Mouse (Mus musculus) lung, adult 2 months (tissue): ENCODE measurements around the gene Glb1. TPM values are rescaled to one million over a fixed set of nuclear protein-coding genes. Genes with fewer than 3 reads are reported as not detected.

Experiments used
- DNase-seq: peaks from one replicate; pipeline ENCODE4 v3.0.0; 2022
- H3K4me1 ChIP-seq: fragments of 200-500 bp; 2 replicates; pipeline ENCODE4 v1.6.1; 2011; ENCODE audit warnings: low read length; ENCODE audit not compliant: control insufficient read depth, insufficient read depth
- H3K4me3 ChIP-seq: fragments of 200-500 bp; replicated peaks from 2 replicates; pipeline ENCODE3; 2011; ENCODE audit warnings: low read depth, mild to moderate bottlenecking, control low read depth, low read length; ENCODE audit errors: extremely low read depth
- CTCF ChIP-seq: fragments of 200-500 bp; IDR thresholded peaks from 2 replicates; pipeline ENCODE4 v1.5.1; 2011; ENCODE audit warnings: mild to moderate bottlenecking, low read length, control low read depth; ENCODE audit not compliant: insufficient read depth
- POLR2A ChIP-seq: fragments of 200-500 bp; IDR thresholded peaks from 2 replicates; pipeline ENCODE4 v1.6.1; 2011; ENCODE audit warnings: low read depth, mild to moderate bottlenecking, control low read depth, low read length, borderline replicate concordance; ENCODE audit errors: extremely low read depth
- WGBS: fragments of 180-500 bp; shearing (Covaris S2); methylation state at CpG from one replicate; pipeline ENCODE4 v1.1.7; 2018; 5-methylcytosine and 5-hydroxymethylcytosine counted together
- polyA plus RNA-seq: library from polyadenylated mRNA; depleted of rRNA; stranded (reverse); fragments of >200 nt; gene quantifications from 2 replicates; pipeline ENCODE4 v1.2.3, GENCODE M21; 2012

Gene Glb1
- polyA plus RNA-seq, 1 experiment: 26.8 TPM

GRCm38 (mm10) chr9:114458436-114458835 lies 57.6 kb downstream of the Glb1 start:
- H3K4me3 ChIP-seq: no peak overlapping the region
- TF ChIP-seq CTCF (no peak), POLR2A (no peak)
- WGBS: 75% methylated on average over 3 of the region's 3 CpGs

GRCm38 (mm10) chr9:114462569-114462968 lies 61.7 kb downstream of the Glb1 start:
- DNase-seq: no peak
- 86% methylated on average over 7 of the region's 7 CpGs for WGBS
- TF ChIP-seq POLR2A: no peak
- TF ChIP-seq CTCF: no peak

More at GRCm38 (mm10) chr9:114458436-114458835, 57.6 kb downstream of the Glb1 start:
- H3K4me1 ChIP-seq: no peaks in the 10 kb centered on the region
- no peak for DNase-seq

GRCm38 (mm10) chr9:114465442-114465841 lies 64.6 kb downstream of the Glb1 start:
- no peaks in the 10 kb centered on the region for H3K4me1 ChIP-seq
- no peak overlapping the region for H3K4me3 ChIP-seq
- TF ChIP-seq POLR2A (no peak), CTCF (no peak)
- 70% methylated on average over 6 of the region's 6 CpGs for WGBS
- no peak for DNase-seq

More at GRCm38 (mm10) chr9:114462569-114462968, 61.7 kb downstream of the Glb1 start:
- H3K4me1 ChIP-seq: no peaks in the 10 kb centered on the region
- H3K4me3 ChIP-seq: no peak overlapping the region

- Histone ChIP-seq H3K4me1 (no peaks in the 10 kb centered on the region), H3K4me3 (no peak overlapping the region)
- 82% methylated on average over 7 of the region's 7 CpGs for WGBS
- no peak for DNase-seq
- TF ChIP-seq POLR2A (no peak), CTCF (no peak)
Observed at GRCm38 (mm10) chr9:114466871-114467270, 66.0 kb downstream of the Glb1 start.

- WGBS: 81% methylated on average over 5 of the region's 5 CpGs
- DNase-seq: no peak
- H3K4me3 ChIP-seq: no peak overlapping the region
- TF ChIP-seq POLR2A (no peak), CTCF (no peak)
- no peaks in the 10 kb centered on the region for H3K4me1 ChIP-seq
Observed at GRCm38 (mm10) chr9:114468217-114468616, 67.3 kb downstream of the Glb1 start.

- WGBS: over 99% methylated on average over 4 of the region's 4 CpGs
Observed at GRCm38 (mm10) chr9:114468701-114469100, 67.8 kb downstream of the Glb1 start.

GRCm38 (mm10) chr9:114471892-114472291 lies 71.0 kb downstream of the Glb1 start:
- WGBS: 81% methylated on average over 7 of the region's 7 CpGs
- H3K4me1 ChIP-seq: no peaks in the 10 kb centered on the region
- DNase-seq: no peak
- TF ChIP-seq POLR2A (no peak), CTCF (no peak)
- H3K4me3 ChIP-seq: no peak overlapping the region

More at GRCm38 (mm10) chr9:114468701-114469100, 67.8 kb downstream of the Glb1 start:
- no peak for DNase-seq
- Histone ChIP-seq H3K4me3 (no peak overlapping the region), H3K4me1 (no peaks in the 10 kb centered on the region)
- TF ChIP-seq CTCF: no peak
- TF ChIP-seq POLR2A: no peak

- no peak for DNase-seq
- H3K4me1 ChIP-seq: no peaks in the 10 kb centered on the region
- TF ChIP-seq POLR2A: no peak
- no peak for TF ChIP-seq CTCF
- H3K4me3 ChIP-seq: no peak overlapping the region
- 83% methylated on average over 9 of the region's 9 CpGs for WGBS
Observed at GRCm38 (mm10) chr9:114477019-114477418, 76.1 kb downstream of the Glb1 start.

- Histone ChIP-seq H3K4me1 (no peaks in the 10 kb centered on the region), H3K4me3 (no peak overlapping the region)
- no peak for DNase-seq
- TF ChIP-seq CTCF: no peak
- no peak for TF ChIP-seq POLR2A
- 63% methylated on average over 3 of the region's 3 CpGs for WGBS
Observed at GRCm38 (mm10) chr9:114480940-114481339, 80.1 kb downstream of the Glb1 start.

- 65% methylated on average over 5 of the region's 5 CpGs for WGBS
- TF ChIP-seq CTCF (no peak), POLR2A (no peak)
- DNase-seq: no peak
- Histone ChIP-seq H3K4me3 (no peak overlapping the region), H3K4me1 (no peaks in the 10 kb centered on the region)
Observed at GRCm38 (mm10) chr9:114484771-114485170, 83.9 kb downstream of the Glb1 start.

- no peak for TF ChIP-seq CTCF
- no peak for TF ChIP-seq POLR2A
- no peaks in the 10 kb centered on the region for H3K4me1 ChIP-seq
- DNase-seq: no peak
- WGBS: 82% methylated on average over 4 of the region's 4 CpGs
- H3K4me3 ChIP-seq: no peak overlapping the region
Observed at GRCm38 (mm10) chr9:114486808-114487207, 85.9 kb downstream of the Glb1 start.
